Mouse (Mus musculus) cortical plate, adult 2 months (tissue): ENCODE measurements at regions not wholly inside any gene's neighbourhood (a gene's known extent, or its start where the extent isn't known, plus 50 kb on each side); places are given as distances from the start of the nearest gene placed in this dataset.

ENCODE experiments used
- CTCF ChIP-seq: fragments of 200-500 bp; IDR thresholded peaks from 2 replicates; pipeline ENCODE4 v1.5.1; 2011; ENCODE audit warnings: mild to moderate bottlenecking, control low read depth, low read length; ENCODE audit not compliant: insufficient read depth; ENCODE audit errors: extremely low read depth
- POLR2A ChIP-seq: fragments of 200-500 bp; IDR thresholded peaks from 2 replicates; pipeline ENCODE4 v1.6.1; 2011; ENCODE audit warnings: mild to moderate bottlenecking, low read length, control low read depth; ENCODE audit not compliant: insufficient read depth; ENCODE audit errors: extremely low read depth

GRCm38 (mm10) chr3:144361203-144361978 lies 156.4 kb upstream of the Lmo4 start:
- TF ChIP-seq CTCF (no peak), POLR2A (no peak)
